Mouse (Mus musculus): ENCODE measurements around the gene 4930519G04Rik. TPM values are rescaled to one million over a fixed set of nuclear protein-coding genes. Genes with fewer than 3 reads are reported as not detected.

The 4930519G04Rik gene
- polyA plus RNA-seq, 1 experiment from 2014 or later, result not detected

DNA sequence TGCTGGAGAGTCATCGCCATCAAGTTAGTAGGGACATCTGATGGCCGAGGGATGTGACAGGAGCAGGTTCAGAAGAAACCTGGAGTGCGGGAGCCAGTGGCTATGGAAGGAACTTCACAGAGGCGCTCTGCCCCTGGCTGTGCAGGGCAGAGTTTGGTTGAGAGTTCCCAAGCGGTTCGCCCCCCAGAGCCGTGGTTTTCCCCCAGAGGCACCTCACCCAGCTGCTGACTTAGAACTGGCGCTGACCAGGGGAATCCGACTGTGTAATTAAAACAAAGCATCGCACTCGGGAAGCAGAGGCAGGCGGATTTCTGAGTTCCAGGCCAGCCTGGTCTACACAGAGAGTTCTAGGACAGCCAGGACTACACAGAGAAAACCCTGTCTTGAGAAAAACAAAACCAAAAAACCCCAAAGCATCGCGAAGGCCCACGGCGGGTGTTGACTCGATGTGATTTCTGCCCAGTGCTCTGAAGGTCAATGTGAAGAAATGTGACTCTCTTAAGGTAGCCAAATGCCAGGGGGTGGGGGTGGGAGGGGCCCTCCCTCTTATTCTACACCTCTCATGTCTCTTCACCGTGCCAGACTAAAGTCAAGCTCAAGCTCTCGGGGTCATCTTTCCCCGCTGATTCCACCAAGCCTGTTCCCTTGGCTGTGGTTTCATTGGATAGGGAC is 1.8 kb upstream of the 4930519G04Rik start:
- WGBS (ENCODE audit: insufficient replicate concordance), result 75% methylated on average over 20 of the region's 20 CpGs
- Histone ChIP-seq H3K9me3 (replicated peaks; ENCODE audit: control insufficient read depth, low read length) (no peaks in the 10 kb centered on the region), H3K4me3 (ENCODE audit: low read depth, low read length) (no peak overlapping the region), H3K27ac (ENCODE audit: low read depth, low read length) (no peak overlapping the region), H3K36me3 (ENCODE audit: control insufficient read depth, insufficient read depth, low read length) (no peaks in the 10 kb centered on the region), H3K27me3 (ENCODE audit: control insufficient read depth, insufficient read depth, low read length) (peaks cover 3% of the 10 kb centered on the region; the same call in 1 of the 2 replicates), H3K4me1 (ENCODE audit: control insufficient read depth, insufficient read depth, low read length) (no peaks in the 10 kb centered on the region), H3K4me2 (no peak overlapping the region), H3K9ac (ENCODE audit: low read depth, low read length) (no peak overlapping the region)
- ATAC-seq (replicated peaks; ENCODE audit: insufficient number of reproducible peaks, low FRiP score, low TSS enrichment), result no peak

- no peaks in the 10 kb centered on the region for H3K36me3 ChIP-seq (ENCODE audit: control insufficient read depth, insufficient read depth, low read length)
- peak within 1 kb of the TSS; percentile 58 for H3K4me2 ChIP-seq
- peak within 1 kb of the TSS; percentile 26 for H3K4me3 ChIP-seq (ENCODE audit: low read depth, low read length)
- no peak for ATAC-seq (replicated peaks; ENCODE audit: insufficient number of reproducible peaks, low FRiP score, low TSS enrichment)
- no peaks in the 10 kb centered on the region for H3K9me3 ChIP-seq (replicated peaks; ENCODE audit: control insufficient read depth, low read length)
- 72% methylated on average over 12 of the region's 12 CpGs for WGBS (ENCODE audit: insufficient replicate concordance)
- no peak within 1 kb of the TSS for H3K9ac ChIP-seq (ENCODE audit: low read depth, low read length)
- H3K27ac ChIP-seq (ENCODE audit: low read depth, low read length), result no peak within 1 kb of the TSS
- peaks cover 2% of the 10 kb centered on the region; the same call in 1 of the 2 replicates for H3K4me1 ChIP-seq (ENCODE audit: control insufficient read depth, insufficient read depth, low read length)
- peaks cover 19% of the 10 kb centered on the region for H3K27me3 ChIP-seq (ENCODE audit: control insufficient read depth, insufficient read depth, low read length)
These were observed 5.1 kb downstream of the 4930519G04Rik start, which contains the start of gene Gm9936 for GRCm38 (mm10) chr5:114858582-114858981. TSS of gene Gm9936 (minus strand) at chr5:114858682.

DNA sequence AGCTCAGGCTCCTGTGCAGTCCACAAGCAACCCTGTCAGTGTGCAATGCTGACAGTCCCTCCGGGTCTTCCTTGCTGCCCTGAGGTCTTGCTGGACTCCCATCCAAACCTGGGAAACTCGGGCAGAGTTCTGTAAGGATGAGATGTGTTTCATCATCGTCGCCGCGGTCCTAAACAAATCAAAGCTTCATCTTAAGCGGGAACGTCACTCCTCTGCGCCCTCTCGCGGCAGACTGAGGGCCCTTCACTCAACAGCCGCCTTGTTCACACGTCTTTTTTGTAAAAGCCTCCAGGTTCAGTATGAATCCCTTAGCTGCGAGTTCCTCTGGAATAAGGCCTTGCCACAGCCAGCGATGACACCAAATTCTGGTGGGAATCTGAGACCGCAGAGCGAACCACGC is 5.8 kb downstream of the 4930519G04Rik start:
- H3K27ac ChIP-seq (ENCODE audit: low read depth, low read length), result no peak overlapping the region
- no peaks in the 10 kb centered on the region for H3K36me3 ChIP-seq (ENCODE audit: control insufficient read depth, insufficient read depth, low read length)
- H3K4me1 ChIP-seq (ENCODE audit: control insufficient read depth, insufficient read depth, low read length), result peaks cover 2% of the 10 kb centered on the region; the same call in 1 of the 2 replicates
- peak overlapping the region; percentile 26 for H3K4me3 ChIP-seq (ENCODE audit: low read depth, low read length)
- peak overlapping the region; percentile 58 for H3K4me2 ChIP-seq
- no peaks in the 10 kb centered on the region for H3K9me3 ChIP-seq (replicated peaks; ENCODE audit: control insufficient read depth, low read length)
- ATAC-seq (replicated peaks; ENCODE audit: insufficient number of reproducible peaks, low FRiP score, low TSS enrichment), result no peak
- no peak overlapping the region for H3K9ac ChIP-seq (ENCODE audit: low read depth, low read length)
- peaks cover 19% of the 10 kb centered on the region for H3K27me3 ChIP-seq (ENCODE audit: control insufficient read depth, insufficient read depth, low read length)
- 6% methylated on average over 18 of the region's 18 CpGs for WGBS (ENCODE audit: insufficient replicate concordance)

DNA sequence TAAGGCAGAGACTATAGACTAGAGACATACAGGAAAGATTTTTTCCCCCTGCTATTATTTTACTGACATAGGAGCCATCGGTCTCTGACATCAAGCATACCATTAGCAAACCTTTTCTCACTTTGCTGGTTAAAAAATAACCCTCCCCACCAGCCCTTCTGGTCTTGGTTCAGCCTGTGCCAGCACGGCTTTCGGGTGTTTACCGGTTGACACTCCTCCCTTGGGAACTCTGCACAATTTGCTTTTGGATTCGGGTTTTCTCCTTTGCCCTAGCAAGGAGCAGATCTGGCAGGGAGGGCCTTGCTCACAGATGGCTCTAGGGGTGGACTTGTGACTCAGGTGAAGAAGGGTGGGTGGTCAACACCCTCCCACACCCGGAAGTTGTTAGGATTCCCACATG is 8.3 kb downstream of the 4930519G04Rik start:
- ATAC-seq (replicated peaks; ENCODE audit: insufficient number of reproducible peaks, low FRiP score, low TSS enrichment), result no peak
- H3K4me2 ChIP-seq, result no peak overlapping the region
- H3K27ac ChIP-seq (ENCODE audit: low read depth, low read length), result no peak overlapping the region
- H3K9ac ChIP-seq (ENCODE audit: low read depth, low read length), result no peak overlapping the region
- H3K27me3 ChIP-seq (ENCODE audit: control insufficient read depth, insufficient read depth, low read length), result peaks cover 16% of the 10 kb centered on the region
- H3K4me1 ChIP-seq (ENCODE audit: control insufficient read depth, insufficient read depth, low read length), result peaks cover 2% of the 10 kb centered on the region; the same call in 1 of the 2 replicates
- WGBS (ENCODE audit: insufficient replicate concordance), result 68% methylated on average over 6 of the region's 6 CpGs
- no peaks in the 10 kb centered on the region for H3K36me3 ChIP-seq (ENCODE audit: control insufficient read depth, insufficient read depth, low read length)
- H3K9me3 ChIP-seq (replicated peaks; ENCODE audit: control insufficient read depth, low read length), result no peaks in the 10 kb centered on the region
- no peak overlapping the region for H3K4me3 ChIP-seq (ENCODE audit: low read depth, low read length)

DNA sequence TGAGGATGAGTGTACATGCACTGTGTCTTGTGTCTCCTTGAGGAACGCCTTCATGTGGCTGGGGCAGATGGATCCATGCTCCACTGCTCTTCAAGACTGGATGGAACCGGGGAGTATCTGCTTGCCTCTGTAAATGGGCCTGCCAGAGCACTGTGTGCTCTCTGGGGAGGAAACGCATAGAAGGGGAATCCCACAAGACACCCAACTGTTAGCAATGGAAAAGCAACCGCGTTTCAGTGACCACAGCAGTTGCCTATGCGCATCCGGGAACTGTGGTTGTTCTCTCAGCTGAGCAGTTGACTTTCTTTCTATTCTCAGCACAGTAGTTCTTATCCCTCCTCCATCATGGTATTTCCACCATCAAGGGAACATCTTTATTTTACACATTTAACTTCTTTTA is 11.3 kb downstream of the 4930519G04Rik start:
- Histone ChIP-seq H3K36me3 (ENCODE audit: control insufficient read depth, insufficient read depth, low read length) (no peaks in the 10 kb centered on the region), H3K9me3 (replicated peaks; ENCODE audit: control insufficient read depth, low read length) (peaks cover 12% of the 10 kb centered on the region), H3K4me1 (ENCODE audit: control insufficient read depth, insufficient read depth, low read length) (no peaks in the 10 kb centered on the region), H3K9ac (ENCODE audit: low read depth, low read length) (no peak overlapping the region), H3K27me3 (ENCODE audit: control insufficient read depth, insufficient read depth, low read length) (peaks cover 7% of the 10 kb centered on the region), H3K27ac (ENCODE audit: low read depth, low read length) (no peak overlapping the region), H3K4me3 (ENCODE audit: low read depth, low read length) (no peak overlapping the region), H3K4me2 (no peak overlapping the region)
- ATAC-seq (replicated peaks; ENCODE audit: insufficient number of reproducible peaks, low FRiP score, low TSS enrichment), result no peak
- 74% methylated on average over 7 of the region's 7 CpGs for WGBS (ENCODE audit: insufficient replicate concordance)

DNA sequence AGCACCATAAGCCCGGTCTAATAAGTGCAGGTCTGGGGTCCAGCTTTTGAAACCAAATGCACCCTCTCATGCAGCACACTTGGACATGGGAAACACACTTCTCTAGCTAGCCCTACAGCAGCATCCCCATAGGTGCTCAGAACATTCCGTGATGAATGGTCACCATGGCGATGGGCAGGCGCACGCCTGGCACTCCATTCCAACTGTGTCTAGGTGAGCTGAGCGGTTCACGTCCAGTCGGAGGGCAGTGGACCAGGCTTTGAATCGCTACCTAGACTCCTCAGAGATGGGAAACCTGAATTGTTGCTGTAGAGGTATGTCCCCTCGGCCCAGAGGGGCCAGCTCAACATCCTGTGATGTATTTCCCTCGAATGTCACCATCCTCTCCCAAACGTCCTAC is 11.8 kb downstream of the 4930519G04Rik start:
- WGBS (ENCODE audit: insufficient replicate concordance), result 85% methylated on average over 12 of the region's 12 CpGs
- H3K4me1 ChIP-seq (ENCODE audit: control insufficient read depth, insufficient read depth, low read length), result no peaks in the 10 kb centered on the region
- no peak overlapping the region for H3K4me2 ChIP-seq
- H3K27ac ChIP-seq (ENCODE audit: low read depth, low read length), result no peak overlapping the region
- peaks cover 3% of the 10 kb centered on the region for H3K27me3 ChIP-seq (ENCODE audit: control insufficient read depth, insufficient read depth, low read length)
- no peak overlapping the region for H3K9ac ChIP-seq (ENCODE audit: low read depth, low read length)
- no peak overlapping the region for H3K4me3 ChIP-seq (ENCODE audit: low read depth, low read length)
- no peak for ATAC-seq (replicated peaks; ENCODE audit: insufficient number of reproducible peaks, low FRiP score, low TSS enrichment)
- peaks cover 12% of the 10 kb centered on the region for H3K9me3 ChIP-seq (replicated peaks; ENCODE audit: control insufficient read depth, low read length)
- no peaks in the 10 kb centered on the region for H3K36me3 ChIP-seq (ENCODE audit: control insufficient read depth, insufficient read depth, low read length)

- Histone ChIP-seq H3K4me2 (peak overlapping the region; percentile 25; the same call in 1 of the 2 replicates), H3K36me3 (ENCODE audit: control insufficient read depth, insufficient read depth, low read length) (no peaks in the 10 kb centered on the region), H3K9me3 (replicated peaks; ENCODE audit: control insufficient read depth, low read length) (no peaks in the 10 kb centered on the region), H3K9ac (ENCODE audit: low read depth, low read length) (no peak overlapping the region), H3K27ac (ENCODE audit: low read depth, low read length) (no peak overlapping the region), H3K4me3 (ENCODE audit: low read depth, low read length) (no peak overlapping the region), H3K27me3 (ENCODE audit: control insufficient read depth, insufficient read depth, low read length) (peaks cover 3% of the 10 kb centered on the region; the same call in 1 of the 2 replicates), H3K4me1 (ENCODE audit: control insufficient read depth, insufficient read depth, low read length) (no peaks in the 10 kb centered on the region)
- WGBS (ENCODE audit: insufficient replicate concordance), result 41% methylated on average over 6 of the region's 6 CpGs
- ATAC-seq (replicated peaks; ENCODE audit: insufficient number of reproducible peaks, low FRiP score, low TSS enrichment), result no peak
These were observed 22.4 kb downstream of the 4930519G04Rik start for GRCm38 (mm10) chr5:114875858-114876257.

GRCm38 (mm10) chr5:114876331-114876730 is 22.9 kb downstream of the 4930519G04Rik start:
- no peak overlapping the region for H3K27ac ChIP-seq (ENCODE audit: low read depth, low read length)
- H3K4me2 ChIP-seq, result no peak overlapping the region
- no peak overlapping the region for H3K4me3 ChIP-seq (ENCODE audit: low read depth, low read length)
- ATAC-seq (replicated peaks; ENCODE audit: insufficient number of reproducible peaks, low FRiP score, low TSS enrichment), result no peak
- H3K9ac ChIP-seq (ENCODE audit: low read depth, low read length), result no peak overlapping the region
- H3K4me1 ChIP-seq (ENCODE audit: control insufficient read depth, insufficient read depth, low read length), result no peaks in the 10 kb centered on the region
- H3K9me3 ChIP-seq (replicated peaks; ENCODE audit: control insufficient read depth, low read length), result no peaks in the 10 kb centered on the region
- WGBS (ENCODE audit: insufficient replicate concordance), result 55% methylated on average over 6 of the region's 6 CpGs
- peaks cover 3% of the 10 kb centered on the region; the same call in 1 of the 2 replicates for H3K27me3 ChIP-seq (ENCODE audit: control insufficient read depth, insufficient read depth, low read length)
- H3K36me3 ChIP-seq (ENCODE audit: control insufficient read depth, insufficient read depth, low read length), result no peaks in the 10 kb centered on the region

DNA sequence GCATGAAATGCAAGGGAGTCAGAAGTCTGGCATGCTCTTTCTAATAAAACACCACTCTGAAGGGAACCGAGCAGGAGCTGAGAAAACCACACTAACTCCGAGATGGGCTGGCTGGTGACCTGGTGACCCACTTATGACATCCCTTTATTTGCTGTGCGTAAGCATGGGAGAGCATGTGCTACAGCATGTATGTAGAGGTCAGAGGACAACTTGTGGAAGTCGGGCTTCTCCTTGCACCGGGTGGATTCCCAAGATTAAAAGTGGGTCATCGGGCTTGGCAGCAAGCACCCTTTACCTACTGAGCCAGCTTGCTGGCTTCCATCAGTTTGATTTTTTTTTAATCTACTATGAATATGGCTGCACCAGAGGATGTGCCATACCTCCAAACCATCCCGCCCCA is 24.0 kb downstream of the 4930519G04Rik start:
- no peak overlapping the region for H3K27ac ChIP-seq (ENCODE audit: low read depth, low read length)
- no peak overlapping the region for H3K4me3 ChIP-seq (ENCODE audit: low read depth, low read length)
- H3K9me3 ChIP-seq (replicated peaks; ENCODE audit: control insufficient read depth, low read length), result no peaks in the 10 kb centered on the region
- no peak overlapping the region for H3K4me2 ChIP-seq
- peaks cover 5% of the 10 kb centered on the region; the same call in 1 of the 2 replicates for H3K27me3 ChIP-seq (ENCODE audit: control insufficient read depth, insufficient read depth, low read length)
- H3K9ac ChIP-seq (ENCODE audit: low read depth, low read length), result no peak overlapping the region
- WGBS (ENCODE audit: insufficient replicate concordance), result 73% methylated on average over 7 of the region's 7 CpGs
- H3K4me1 ChIP-seq (ENCODE audit: control insufficient read depth, insufficient read depth, low read length), result no peaks in the 10 kb centered on the region
- ATAC-seq (replicated peaks; ENCODE audit: insufficient number of reproducible peaks, low FRiP score, low TSS enrichment), result no peak
- H3K36me3 ChIP-seq (ENCODE audit: control insufficient read depth, insufficient read depth, low read length), result no peaks in the 10 kb centered on the region
